Mouse (Mus musculus): ENCODE data around the gene Veph1. TPM values are rescaled to one million over a fixed set of nuclear protein-coding genes. Genes with fewer than 3 reads are reported as not detected.

Veph1 gene
- polyA plus RNA-seq, 1 experiment: not detected

DNA sequence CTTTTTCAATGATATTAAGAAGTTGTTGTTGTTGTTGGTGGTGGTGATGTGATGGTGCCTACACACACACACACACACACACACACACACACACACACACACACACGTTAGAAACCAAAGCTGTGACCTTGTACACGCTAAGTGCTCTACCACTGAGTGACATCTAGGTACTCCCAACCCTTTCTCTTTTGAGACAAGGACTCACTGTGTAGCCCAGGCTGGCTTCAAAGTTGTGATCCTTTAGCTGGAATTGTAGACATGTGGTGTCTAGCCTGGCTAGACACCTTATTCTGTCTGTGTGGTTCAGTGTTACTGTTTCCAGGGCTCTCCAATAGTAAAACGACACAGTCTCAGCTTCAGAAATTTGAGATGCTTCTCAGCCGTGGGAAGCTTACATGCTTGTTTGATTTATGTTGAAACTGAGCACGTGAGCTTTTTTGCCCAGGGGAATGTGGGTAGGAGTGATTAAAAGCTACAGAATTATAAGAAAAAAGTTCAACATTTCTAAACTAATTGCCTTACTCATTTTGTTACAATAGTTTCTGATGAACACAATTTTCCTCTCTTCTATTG lies 272.3 kb downstream of the Veph1 start:
- H3K27me3 ChIP-seq (ENCODE audit: control insufficient read depth, insufficient read depth, low read length): no peaks in the 10 kb centered on the region
- 62% methylated on average over 5 of the region's 5 CpGs for WGBS
- H3K27ac ChIP-seq (ENCODE audit: insufficient read depth, low read depth, low read length): no peak overlapping the region
- H3K4me3 ChIP-seq (ENCODE audit: low read depth, low read length): no peak overlapping the region
- H3K36me3 ChIP-seq (ENCODE audit: control insufficient read depth, insufficient read depth, low read length): no peaks in the 10 kb centered on the region
- no peaks in the 10 kb centered on the region for H3K4me1 ChIP-seq (ENCODE audit: control insufficient read depth, insufficient read depth, insufficient read length, low read length)
- TF ChIP-seq POLR2A (IDR thresholded peaks at IDR 0.05; ENCODE audit: low read depth, low read length): no peak
- TF ChIP-seq CTCF (IDR thresholded peaks at IDR 0.05; ENCODE audit: extremely low read depth, insufficient read length, insufficient replicate concordance, low read depth, low read length): no peak

DNA sequence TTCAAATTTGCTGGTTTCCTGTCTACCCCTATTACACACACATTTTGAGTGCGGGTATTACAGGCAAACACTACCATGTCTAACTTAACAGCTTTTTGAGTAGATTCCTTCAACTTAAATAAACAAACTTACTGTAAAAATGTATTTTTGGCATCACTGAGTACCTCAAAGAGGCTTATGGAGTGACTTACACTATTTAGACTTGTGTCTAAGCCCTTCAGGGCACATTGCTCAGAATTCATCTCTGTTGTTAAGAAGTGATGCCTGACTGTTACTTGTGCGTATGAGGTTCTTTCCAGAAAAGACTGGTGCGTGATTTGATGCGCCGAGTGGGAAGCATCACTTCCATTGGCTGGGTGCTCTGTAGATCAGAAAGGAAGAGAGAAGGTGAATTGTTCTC lies 277.5 kb downstream of the Veph1 start:
- H3K27me3 ChIP-seq (ENCODE audit: control insufficient read depth, insufficient read depth, low read length): no peaks in the 10 kb centered on the region
- no peaks in the 10 kb centered on the region for H3K4me1 ChIP-seq (ENCODE audit: control insufficient read depth, insufficient read depth, insufficient read length, low read length)
- no peak overlapping the region for H3K27ac ChIP-seq (ENCODE audit: insufficient read depth, low read depth, low read length)
- 92% methylated on average over 5 of the region's 5 CpGs for WGBS
- no peak overlapping the region for H3K4me3 ChIP-seq (ENCODE audit: low read depth, low read length)
- TF ChIP-seq CTCF (IDR thresholded peaks at IDR 0.05; ENCODE audit: extremely low read depth, insufficient read length, insufficient replicate concordance, low read depth, low read length) (no peak), POLR2A (IDR thresholded peaks at IDR 0.05; ENCODE audit: low read depth, low read length) (no peak)
- no peaks in the 10 kb centered on the region for H3K36me3 ChIP-seq (ENCODE audit: control insufficient read depth, insufficient read depth, low read length)

DNA sequence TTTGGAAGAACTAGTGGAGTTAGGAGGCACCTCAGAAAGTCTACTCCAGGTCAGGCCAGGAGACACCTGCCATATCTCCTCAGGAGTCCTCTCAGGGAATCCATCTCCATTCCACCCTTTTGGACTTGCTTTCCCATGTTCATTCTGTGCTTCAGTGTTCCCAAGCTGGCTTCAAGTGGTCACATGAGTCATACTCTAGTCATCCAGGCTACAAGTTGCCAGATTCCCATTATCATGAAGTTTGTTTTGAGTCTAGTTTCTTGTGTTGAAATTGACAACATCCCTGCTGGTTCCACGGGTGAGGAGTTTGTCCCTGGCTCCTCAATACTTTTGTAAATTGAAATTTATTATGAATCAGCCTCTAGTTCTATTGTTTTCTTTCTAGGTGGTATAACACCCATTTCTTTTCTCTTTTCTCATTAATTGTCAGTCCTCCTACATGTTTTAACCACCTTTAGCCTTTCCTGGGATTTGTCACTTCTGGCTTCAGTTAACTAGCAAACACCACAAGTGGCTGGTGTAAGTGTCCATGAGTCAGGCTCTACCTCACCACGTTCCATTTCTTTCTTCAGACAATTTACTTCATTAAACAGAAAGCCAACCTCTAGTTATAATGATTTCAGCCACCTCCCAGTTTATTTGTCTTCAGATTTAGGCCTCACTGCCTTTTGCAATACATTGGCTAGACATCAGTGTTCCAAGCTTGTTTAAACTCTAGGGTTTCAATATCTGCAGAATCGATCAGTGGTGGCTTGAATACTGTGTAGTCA lies 288.8 kb downstream of the Veph1 start:
- Histone ChIP-seq H3K4me3 (ENCODE audit: low read depth, low read length) (no peak overlapping the region), H3K27me3 (ENCODE audit: control insufficient read depth, insufficient read depth, low read length) (no peaks in the 10 kb centered on the region), H3K4me1 (ENCODE audit: control insufficient read depth, insufficient read depth, insufficient read length, low read length) (no peaks in the 10 kb centered on the region), H3K27ac (ENCODE audit: insufficient read depth, low read depth, low read length) (no peak overlapping the region), H3K36me3 (ENCODE audit: control insufficient read depth, insufficient read depth, low read length) (no peaks in the 10 kb centered on the region)
- 68% methylated on average over 3 of the region's 3 CpGs for WGBS
- TF ChIP-seq POLR2A (IDR thresholded peaks at IDR 0.05; ENCODE audit: low read depth, low read length) (no peak), CTCF (IDR thresholded peaks at IDR 0.05; ENCODE audit: extremely low read depth, insufficient read length, insufficient replicate concordance, low read depth, low read length) (no peak)

DNA sequence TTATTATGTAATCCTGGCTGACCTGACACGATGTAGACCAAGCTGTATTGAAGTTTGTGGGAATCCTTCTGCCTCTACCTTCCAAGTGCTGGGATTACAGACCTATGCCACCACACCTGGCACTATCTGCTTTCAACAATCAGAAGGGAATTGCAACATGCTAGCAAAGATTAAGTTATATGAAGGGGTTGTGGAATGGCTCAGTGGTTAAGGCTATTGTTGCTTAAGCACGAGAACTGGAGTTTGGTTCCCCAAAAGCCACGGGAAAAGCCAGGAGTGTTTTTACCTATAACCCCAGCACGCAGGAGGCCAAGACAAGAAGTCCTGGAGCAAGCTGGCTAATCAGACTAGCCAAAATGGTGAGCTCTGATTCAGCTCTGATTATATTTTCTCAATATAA lies 291.6 kb downstream of the Veph1 start:
- Histone ChIP-seq H3K27me3 (ENCODE audit: control insufficient read depth, insufficient read depth, low read length) (no peaks in the 10 kb centered on the region), H3K4me1 (ENCODE audit: control insufficient read depth, insufficient read depth, insufficient read length, low read length) (no peaks in the 10 kb centered on the region), H3K27ac (ENCODE audit: insufficient read depth, low read depth, low read length) (no peak overlapping the region), H3K36me3 (ENCODE audit: control insufficient read depth, insufficient read depth, low read length) (no peaks in the 10 kb centered on the region), H3K4me3 (ENCODE audit: low read depth, low read length) (no peak overlapping the region)
- WGBS: 71% methylated on average over 4 of the region's 4 CpGs
- TF ChIP-seq POLR2A (IDR thresholded peaks at IDR 0.05; ENCODE audit: low read depth, low read length): no peak
- TF ChIP-seq CTCF (IDR thresholded peaks at IDR 0.05; ENCODE audit: extremely low read depth, insufficient read length, insufficient replicate concordance, low read depth, low read length): no peak

DNA sequence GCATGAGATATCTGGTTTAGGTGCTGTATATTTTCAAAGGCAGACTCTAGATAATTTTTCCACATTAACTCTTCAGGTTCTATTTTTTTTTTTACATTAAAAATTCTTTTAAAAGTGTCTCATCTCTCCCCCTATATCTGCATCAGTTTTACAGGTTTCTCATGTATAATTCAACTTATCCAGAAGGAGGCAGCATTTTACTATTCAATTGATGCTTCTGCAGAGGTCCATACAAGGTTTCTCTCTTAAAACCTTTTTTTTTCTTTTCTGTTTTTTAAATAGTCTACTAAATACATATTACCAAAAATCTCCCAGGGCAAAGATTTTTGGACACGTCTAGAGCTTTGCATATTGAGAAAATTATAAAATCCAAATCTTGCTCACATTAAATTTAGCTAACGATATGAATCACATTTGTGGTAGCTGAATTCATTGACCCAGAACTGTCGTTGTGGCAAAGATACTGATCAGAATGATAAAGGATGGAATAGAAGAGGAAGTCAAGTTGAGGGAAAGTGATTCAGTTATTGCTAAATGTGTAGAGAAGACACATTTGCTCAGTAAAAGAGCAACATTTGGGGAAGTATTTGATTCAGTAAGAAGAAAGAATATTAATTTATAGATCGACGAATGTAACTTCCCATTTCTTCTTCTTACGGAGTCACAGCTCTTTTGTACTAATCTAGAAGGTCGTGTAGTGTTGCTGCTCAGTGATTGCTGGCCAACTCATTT lies 292.3 kb downstream of the Veph1 start:
- Histone ChIP-seq H3K27ac (ENCODE audit: insufficient read depth, low read depth, low read length) (no peak overlapping the region), H3K4me3 (ENCODE audit: low read depth, low read length) (no peak overlapping the region), H3K36me3 (ENCODE audit: control insufficient read depth, insufficient read depth, low read length) (no peaks in the 10 kb centered on the region), H3K27me3 (ENCODE audit: control insufficient read depth, insufficient read depth, low read length) (no peaks in the 10 kb centered on the region), H3K4me1 (ENCODE audit: control insufficient read depth, insufficient read depth, insufficient read length, low read length) (no peaks in the 10 kb centered on the region)
- TF ChIP-seq CTCF (IDR thresholded peaks at IDR 0.05; ENCODE audit: extremely low read depth, insufficient read length, insufficient replicate concordance, low read depth, low read length) (no peak), POLR2A (IDR thresholded peaks at IDR 0.05; ENCODE audit: low read depth, low read length) (no peak)
- 65% methylated on average over 7 of the region's 7 CpGs for WGBS

Other genes starting within 250 kb of the Veph1 start
- gene Ptx3, start 76.9 kb downstream of the Veph1 start, polyA plus RNA-seq (2012; rRNA removed): 0.20 and 0.49 TPM in 2 replicates